Mouse (Mus musculus): ENCODE measurements at regions not wholly inside any gene's neighbourhood (a gene's known extent, or its start where the extent isn't known, plus 50 kb on each side); places are given as distances from the start of the nearest gene placed in this dataset.

DNA sequence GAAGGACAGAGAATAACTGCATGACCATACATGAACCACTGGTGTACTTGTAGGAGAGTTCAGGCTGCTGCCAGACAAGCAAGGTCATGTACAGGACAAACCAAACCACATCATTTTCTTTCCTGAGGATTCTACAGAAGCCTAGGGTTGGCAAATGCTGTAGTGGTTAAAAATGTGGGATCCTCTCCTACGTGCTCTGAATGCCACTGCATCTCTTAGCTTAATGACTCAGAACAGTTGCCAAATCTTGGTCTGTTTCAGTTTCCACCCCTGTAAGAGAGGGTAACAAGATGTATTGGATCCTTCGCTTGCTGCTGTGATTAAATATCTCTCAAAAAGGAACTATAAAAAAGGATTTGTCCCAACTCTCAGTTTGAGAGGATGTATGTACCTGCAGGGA is 938.1 kb downstream of the 4930444P10Rik start:
- DNase-seq, result no peak

DNA sequence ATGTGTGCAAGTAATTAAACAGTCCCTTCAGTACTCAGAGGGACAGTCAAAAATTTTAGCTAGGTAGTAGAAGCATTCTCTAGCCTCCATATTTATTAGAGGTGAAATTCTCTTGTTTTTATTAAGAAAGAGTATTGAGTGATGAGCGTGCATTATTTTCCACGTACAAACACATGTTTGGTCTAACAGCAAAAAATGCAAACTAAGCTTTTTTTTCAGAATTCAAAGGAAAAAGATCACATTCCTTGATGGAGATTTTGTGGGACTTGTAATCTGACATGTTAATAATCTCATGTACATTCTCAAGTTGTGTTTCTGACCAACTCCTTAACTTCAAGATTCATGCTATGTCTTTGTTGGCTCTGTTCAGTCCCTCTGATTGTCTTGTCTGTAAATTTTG is 939.2 kb downstream of the 4930444P10Rik start:
- no peak for DNase-seq

DNA sequence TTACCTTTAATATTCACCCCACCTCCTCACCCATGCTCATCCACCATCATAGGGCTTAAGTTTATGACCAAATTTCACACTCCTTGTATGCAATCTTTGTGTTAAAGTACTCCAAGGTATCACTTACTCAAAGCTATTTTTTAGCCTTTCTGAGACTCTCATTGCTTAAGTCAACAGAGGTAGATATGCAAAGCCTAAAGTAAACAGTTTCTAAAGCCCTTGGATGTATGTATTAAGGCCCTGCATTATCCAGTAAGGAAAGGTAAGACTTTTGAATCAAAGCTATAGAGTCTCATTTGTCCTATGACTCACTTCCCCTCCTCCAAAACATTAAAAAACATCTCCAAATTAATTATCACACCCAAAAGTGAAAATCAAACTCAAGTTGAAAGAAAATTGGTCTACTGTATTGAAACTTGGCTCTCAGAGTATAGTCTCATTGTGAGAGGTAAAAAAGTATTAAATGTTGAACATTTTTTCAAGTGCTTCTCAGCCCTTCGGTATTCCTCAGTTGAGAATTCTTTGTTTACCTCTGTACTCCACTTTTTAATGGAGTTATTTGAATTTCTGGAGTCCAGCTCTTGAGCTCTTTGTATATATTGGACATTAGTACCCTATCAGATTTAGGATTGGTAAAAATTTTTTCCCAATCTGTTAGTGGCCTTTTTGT is 949.1 kb downstream of the 4930444P10Rik start:
- no peak for DNase-seq

DNA sequence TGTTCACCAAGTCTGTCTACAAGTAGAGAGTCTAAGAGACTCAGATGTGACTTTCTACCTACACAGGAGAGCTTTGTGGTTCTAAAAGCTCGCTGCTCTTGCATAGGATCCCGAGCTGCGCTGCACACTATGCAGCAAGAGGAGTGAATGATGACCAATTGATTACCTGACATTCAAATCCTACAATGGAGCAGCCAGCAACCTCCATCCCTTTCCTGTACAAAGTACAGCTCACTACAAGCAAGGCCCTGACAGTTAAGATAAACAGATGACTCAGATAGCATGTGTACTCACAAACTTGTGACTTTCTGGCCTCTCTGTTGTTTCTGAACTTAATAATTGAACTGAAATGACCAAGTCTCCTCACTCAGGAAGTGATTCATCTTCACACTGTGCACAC is 974.7 kb downstream of the 4930444P10Rik start:
- no peak for DNase-seq

DNA sequence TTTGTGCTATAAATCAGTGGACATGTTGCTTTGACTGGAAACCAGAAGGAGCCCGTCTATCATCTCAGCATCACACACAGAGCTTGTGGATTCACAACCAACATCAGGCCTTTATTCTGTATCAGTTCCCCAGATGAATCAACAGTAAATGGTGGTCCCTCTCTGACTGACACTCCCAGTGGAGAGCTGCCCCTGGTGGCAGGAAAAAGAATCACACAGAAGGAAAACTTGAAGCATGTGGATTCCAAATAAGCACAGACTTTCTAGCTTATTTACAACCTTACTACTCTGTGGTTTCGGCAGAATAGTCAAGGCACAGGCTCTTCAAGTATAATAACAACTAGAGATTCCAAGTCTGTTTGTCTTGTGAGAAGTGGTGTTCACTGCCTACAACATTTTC is 981.7 kb downstream of the 4930444P10Rik start:
- no peak for DNase-seq

DNA sequence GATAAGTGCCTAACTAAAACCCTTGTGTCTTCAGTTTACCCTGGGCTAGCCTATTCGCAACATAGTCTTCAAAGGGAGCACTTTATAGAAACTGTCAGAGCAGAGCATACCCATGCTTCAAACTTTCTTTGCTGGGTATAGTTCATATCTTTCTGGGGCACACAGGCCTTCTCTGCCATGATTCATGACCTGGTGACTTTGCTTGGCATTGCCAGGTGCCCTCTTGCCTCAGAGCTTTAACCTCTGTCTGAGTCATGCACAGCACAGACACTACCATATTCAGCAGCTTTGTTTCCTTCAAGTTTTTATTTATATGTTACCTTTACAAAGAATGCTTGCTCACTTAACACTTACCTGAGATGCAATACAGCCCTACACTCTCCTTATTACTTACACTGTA is 1022.8 kb downstream of the 4930444P10Rik start:
- no peak for DNase-seq

DNA sequence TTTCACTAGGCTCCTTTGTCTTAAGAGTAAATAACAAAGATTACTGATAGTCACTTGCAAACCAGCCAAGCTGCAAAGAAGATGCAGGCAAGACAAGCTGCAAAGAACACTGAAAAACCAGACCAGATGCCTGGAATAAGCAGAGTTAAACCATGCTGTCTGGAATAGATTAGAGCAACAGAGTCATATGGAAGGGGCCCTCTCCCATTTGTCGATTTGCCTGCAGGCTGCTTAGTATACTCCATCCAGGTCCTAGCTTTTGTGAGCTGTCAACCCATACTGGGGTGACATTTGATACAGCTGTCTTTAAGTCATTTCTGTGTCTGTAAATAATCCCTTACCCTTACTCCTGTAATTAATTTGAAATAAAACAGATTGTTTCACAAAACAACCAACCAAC is 1059.1 kb downstream of the 4930444P10Rik start:
- no peak for DNase-seq

DNA sequence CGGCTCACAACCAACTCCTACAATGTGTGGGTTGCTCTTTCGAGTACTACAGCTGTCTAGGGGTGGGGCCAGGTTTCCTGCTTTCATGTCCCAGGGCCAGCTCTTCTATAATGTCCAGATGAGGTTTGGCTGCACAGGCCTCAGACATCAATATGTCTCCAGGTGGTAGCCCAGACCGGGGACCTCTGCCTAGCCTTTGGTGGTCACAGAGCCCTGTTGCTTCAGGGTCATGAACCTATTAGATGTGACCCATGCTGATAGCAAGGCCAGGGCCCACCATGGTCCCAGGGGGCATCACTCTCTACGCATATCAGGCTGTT is 1074.7 kb downstream of the 4930444P10Rik start:
- DNase-seq, result no peak

DNA sequence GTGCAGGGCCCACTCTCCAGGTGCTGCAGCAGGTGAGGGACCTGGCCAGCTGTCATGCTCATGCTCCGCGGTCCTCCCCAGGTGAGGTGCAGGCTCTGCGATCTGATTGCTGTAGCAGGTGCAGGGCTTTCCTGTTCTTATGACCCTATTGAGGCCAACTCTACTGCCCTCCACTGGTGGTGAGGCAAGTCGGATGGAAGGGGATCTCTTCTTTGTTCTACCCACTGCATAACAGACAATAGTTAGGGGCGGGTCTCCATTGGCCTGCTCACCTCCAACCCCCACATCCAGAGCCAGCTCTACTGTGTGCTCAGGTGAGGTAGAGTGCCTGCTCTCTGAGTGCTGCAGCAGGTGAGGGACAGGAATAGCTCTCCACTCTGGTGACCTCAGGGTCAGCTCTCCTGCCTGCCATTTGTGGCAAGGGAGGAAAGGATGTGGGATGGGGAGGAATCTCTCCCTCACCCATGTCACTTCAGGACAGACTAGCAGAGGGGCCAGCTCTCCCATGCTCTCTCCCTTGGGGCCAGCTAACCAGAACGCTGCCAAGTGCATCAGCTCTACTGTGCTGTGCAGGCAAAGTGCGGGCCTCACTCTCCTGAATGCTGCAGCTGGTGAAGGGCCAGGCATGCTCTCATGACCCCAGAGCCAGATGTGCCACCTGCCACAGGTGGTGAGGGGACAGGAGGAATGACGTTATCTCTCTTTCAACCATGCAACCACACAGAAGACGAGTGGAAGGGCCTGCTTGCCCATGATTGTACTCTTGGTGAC is 1075.3 kb downstream of the 4930444P10Rik start:
- DNase-seq, result no peak

DNA sequence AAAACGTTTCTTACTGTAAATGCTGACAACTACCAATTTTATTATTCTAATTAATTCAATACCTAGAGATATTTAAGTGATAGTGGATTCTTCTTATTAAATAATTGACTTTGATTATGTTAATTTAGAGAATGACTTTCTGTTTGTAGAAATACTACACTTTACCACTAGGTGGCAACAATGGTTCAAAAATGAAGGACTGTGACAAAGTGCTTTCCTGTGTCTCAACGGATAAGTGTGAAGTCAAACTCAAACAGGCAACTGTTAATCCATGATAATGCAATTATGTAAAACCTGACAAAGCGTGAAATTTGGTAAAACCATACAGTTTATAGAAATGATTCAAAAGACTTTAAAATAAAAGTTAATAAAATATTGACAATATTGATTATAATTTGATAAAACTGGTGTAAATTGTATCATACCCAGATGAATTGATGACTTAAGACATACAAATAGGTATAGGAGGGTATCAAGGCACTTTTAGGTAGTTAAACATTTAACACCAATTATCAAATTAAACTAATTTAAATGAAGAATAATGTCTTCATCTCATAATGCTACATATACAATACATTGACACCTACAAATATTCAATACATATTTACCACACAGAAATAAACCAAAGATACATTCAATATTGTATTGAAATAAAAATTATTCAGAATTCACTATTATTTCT is 1085.3 kb downstream of the 4930444P10Rik start:
- DNase-seq, result no peak

DNA sequence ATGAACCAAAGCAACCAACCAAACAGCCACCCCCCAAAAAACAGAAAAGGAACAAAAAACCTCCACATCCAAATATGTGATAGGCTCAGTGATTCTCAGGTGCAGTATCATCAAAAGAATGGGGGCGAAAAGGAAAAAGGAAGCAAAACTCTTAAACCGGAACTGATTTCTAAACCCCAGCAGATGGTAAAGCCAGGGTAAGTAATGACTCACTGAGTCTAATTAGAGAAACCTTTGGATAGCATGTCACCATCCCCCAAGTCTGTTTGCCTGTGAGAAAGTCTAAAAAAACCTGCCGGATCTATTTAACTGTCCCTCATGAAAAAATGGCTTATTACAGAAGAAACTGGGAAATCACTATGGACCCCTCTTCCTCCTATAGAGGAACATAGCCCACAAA is 1097.8 kb downstream of the 4930444P10Rik start:
- no peak for DNase-seq

DNA sequence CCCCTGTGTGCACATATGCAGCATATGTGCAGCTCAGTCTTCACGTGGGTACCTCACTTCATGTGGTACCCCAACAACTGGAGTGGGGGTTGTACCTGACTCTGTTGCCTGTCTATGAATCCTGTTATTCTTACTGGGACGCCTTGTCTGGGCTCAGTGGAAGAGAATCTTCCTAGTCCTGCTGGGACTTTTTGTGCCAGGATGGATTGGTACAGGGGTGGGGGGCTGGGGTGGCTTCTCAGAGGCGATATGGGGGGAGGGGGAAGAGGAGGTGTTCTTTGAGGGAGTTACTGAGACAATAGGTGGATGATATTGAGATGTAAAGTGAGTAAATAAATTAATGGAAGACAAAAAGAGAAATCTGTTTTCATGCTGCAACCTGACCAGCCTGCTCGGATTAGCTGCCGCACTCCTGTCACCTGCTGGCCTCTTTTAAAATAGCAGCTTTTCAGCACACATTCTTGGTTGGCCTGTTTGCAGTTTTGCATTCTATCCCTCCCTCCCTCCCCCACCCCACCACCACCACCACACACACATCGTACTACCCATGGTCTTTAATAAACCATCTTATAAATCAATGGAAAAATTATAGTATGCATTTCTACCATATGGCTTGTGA is 1112.9 kb downstream of the 4930444P10Rik start:
- DNase-seq, result peak in 1 of 2 experiments; percentile 5
